Mouse (Mus musculus) 416B (cell line): ENCODE measurements around the gene Klra6.
"Not testable (repeated sequence)": the region's sequence is repeated elsewhere in the genome, so short reads cannot be mapped to it uniquely, and the experiment has no call there.

Source experiments
- DNase-seq: peaks from one replicate; pipeline ENCODE4 v3.0.0; 2011; ENCODE audit warnings: low read depth

The Klra6 gene

DNA sequence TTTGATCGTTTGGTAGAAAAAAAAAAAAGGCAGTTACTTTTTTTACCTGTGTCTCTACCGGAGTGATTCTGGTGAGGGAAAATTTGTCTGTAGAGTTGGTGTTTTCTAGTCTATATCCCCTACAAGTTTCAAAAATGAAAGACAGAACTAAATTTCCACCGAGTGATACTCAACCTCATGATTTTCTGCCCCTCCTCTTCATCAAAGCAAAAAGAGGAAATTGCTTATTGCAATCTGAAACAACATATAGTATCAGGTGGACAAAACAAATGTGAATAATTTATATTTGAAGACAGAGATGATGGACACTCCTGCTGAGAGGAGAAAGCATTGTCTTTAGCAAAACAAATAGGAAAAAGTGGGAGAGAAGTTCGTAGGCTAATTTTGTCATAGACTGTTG lies at the start of gene Klra6:
Gene Klra6 (minus strand): TSS at position 101 of the 400 bp plus-strand sequence.
- no peak for DNase-seq

DNA sequence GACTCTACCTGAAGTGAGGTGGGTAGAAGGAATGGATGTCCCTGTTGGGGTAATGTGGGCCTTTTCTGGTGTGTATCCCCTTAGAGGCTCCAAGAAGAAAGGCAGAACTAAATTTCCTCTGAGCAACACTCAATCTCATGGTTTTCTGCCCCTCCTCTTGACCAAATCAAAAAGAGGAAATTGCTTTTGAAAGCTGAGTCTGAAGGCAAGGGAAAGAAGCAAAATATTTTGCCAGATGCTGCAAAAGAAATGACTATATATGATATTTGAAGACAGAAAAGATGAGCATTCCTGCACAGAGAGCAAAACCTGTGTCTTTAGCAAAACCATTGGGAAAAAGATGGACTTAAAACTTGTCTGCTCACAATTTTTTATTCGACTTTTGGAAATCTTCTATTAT lies 40.4 kb upstream of the Klra6 start, which contains the start of gene Klra4:
Gene Klra4 (minus strand): TSS at position 101 of the 400 bp plus-strand sequence.
- DNase-seq = not testable (repeated sequence)

DNA sequence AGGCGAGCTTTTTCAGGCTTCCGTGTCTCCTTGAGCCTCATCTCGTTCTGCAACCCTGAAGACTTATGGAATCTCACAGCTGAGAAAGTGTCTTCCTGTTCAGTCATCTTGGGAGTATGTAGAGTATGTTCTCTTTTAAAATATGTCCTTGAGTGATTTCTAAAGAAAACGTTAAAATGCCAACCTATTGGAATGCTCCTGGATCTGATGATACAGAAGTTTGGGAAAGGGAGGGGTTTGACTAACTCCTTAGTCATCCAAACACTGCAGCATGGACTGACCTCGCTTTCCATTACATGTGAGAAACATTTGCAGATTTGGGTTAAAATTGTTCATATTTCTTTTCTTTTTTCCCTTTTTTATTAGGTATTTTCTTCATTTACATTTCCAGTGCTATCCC lies 38.4 kb upstream of the Klra6 start:
- no peak for DNase-seq

DNA sequence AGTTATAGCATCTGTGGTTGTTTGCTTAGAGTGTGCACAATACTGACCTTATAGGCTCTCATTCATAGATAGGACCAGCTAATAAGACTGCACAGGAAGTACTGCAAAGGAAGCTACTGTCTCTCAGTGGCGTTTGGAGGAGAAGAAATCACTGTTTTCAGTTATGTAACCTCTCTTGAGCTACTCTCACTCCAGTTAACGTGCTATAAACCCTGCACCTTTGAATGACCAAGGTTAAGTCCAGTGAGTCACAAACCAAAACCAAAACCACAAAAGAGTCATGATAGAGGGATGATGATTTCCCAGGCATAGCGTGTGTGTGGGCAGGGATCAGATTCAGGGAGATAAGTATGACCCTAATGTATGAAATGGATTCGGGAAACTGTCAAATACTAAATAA lies 8.4 kb upstream of the Klra6 start:
- peak; percentile 70 for DNase-seq

DNA sequence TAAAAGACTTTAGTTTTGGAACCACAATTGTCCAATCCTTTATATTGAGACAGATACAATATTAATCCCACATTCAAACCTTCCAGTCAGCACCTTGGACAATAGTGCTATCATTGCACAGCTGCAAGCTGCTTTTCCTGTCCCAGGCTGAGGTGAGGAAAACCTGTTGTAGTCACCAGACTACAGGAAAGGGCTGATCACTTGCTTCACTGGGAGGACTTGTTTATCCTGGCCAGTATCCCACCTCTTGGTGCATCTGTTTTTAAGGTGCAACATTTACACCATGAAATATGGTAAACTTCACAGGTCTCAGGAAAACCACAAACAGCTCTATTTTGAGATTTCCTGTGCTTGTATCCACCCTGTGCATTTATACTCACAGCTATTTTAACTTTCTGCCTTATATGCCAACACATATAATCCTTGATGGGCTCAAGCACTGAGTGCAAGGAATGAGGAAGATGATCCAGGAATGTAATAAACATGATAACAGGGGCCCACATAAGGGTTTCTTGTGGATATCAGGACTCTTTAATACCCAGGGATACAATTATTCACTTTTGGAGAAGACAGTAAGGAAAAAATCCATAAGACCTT lies 4.8 kb upstream of the Klra6 start:
- peak; percentile 64 for DNase-seq
